Mouse (Mus musculus): Measurements from ENCODE around the gene H2-M10.1. TPM values are rescaled to one million over a fixed set of nuclear protein-coding genes. Genes with fewer than 3 reads are reported as not detected.

Gene H2-M10.1
- not detected for polyA plus RNA-seq (2014; fragmentation: Illumina TruSeq; extraction: RNeasy Lipid Tissue Mini Kit (QIAGEN cat#74804); ENCODE audit: insufficient read depth, low read depth, low replicate concordance)

GRCm38 (mm10) chr17:36326055-36326454, at the start of gene H2-M10.1:
H2-M10.1 (minus strand) TSS chr17:36326155.

GRCm38 (mm10) chr17:36368317-36368716, 42.4 kb upstream of the H2-M10.1 start, which contains the start of gene H2-M10.3:
H2-M10.3 (minus strand) TSS chr17:36368417.

GRCm38 (mm10) chr17:36286390-36286789, 39.6 kb downstream of the H2-M10.1 start, which contains the start of gene H2-M10.2:
H2-M10.2 (minus strand) TSS chr17:36286490.

Other genes starting within 250 kb of the H2-M10.1 start
- not detected for gene Gm19684, start 204.5 kb downstream of the H2-M10.1 start, polyA plus RNA-seq (2014; fragmentation: Illumina TruSeq; extraction: RNeasy Lipid Tissue Mini Kit (QIAGEN cat#74804); ENCODE audit: insufficient read depth, low read depth, low replicate concordance)
- gene Gm7030, start 196.7 kb downstream of the H2-M10.1 start, polyA plus RNA-seq (2014; fragmentation: Illumina TruSeq; extraction: RNeasy Lipid Tissue Mini Kit (QIAGEN cat#74804); ENCODE audit: insufficient read depth, low read depth, low replicate concordance): not detected
- gene Gm8909, start 157.6 kb downstream of the H2-M10.1 start, polyA plus RNA-seq (2014; fragmentation: Illumina TruSeq; extraction: RNeasy Lipid Tissue Mini Kit (QIAGEN cat#74804); ENCODE audit: insufficient read depth, low read depth, low replicate concordance): 0.84 TPM
- not detected for gene H2-T3, start 135.9 kb downstream of the H2-M10.1 start, polyA plus RNA-seq (2014; fragmentation: Illumina TruSeq; extraction: RNeasy Lipid Tissue Mini Kit (QIAGEN cat#74804); ENCODE audit: insufficient read depth, low read depth, low replicate concordance)
- 52.5 TPM for gene Rpp21, start 68.1 kb downstream of the H2-M10.1 start, polyA plus RNA-seq (2014; fragmentation: Illumina TruSeq; extraction: RNeasy Lipid Tissue Mini Kit (QIAGEN cat#74804); ENCODE audit: insufficient read depth, low read depth, low replicate concordance)
- gene Trim39, start 53.9 kb downstream of the H2-M10.1 start, polyA plus RNA-seq (2014; fragmentation: Illumina TruSeq; extraction: RNeasy Lipid Tissue Mini Kit (QIAGEN cat#74804); ENCODE audit: insufficient read depth, low read depth, low replicate concordance): 9.4 TPM
- not detected for gene H2-M10.2, start 39.7 kb downstream of the H2-M10.1 start, polyA plus RNA-seq (2014; fragmentation: Illumina TruSeq; extraction: RNeasy Lipid Tissue Mini Kit (QIAGEN cat#74804); ENCODE audit: insufficient read depth, low read depth, low replicate concordance)
- gene H2-M10.3, start 42.3 kb upstream of the H2-M10.1 start, polyA plus RNA-seq (2014; fragmentation: Illumina TruSeq; extraction: RNeasy Lipid Tissue Mini Kit (QIAGEN cat#74804); ENCODE audit: insufficient read depth, low read depth, low replicate concordance): not detected
- gene H2-M10.4, start 136.2 kb upstream of the H2-M10.1 start, polyA plus RNA-seq (2014; fragmentation: Illumina TruSeq; extraction: RNeasy Lipid Tissue Mini Kit (QIAGEN cat#74804); ENCODE audit: insufficient read depth, low read depth, low replicate concordance): not detected
- gene H2-M11, start 220.9 kb upstream of the H2-M10.1 start, polyA plus RNA-seq (2014; fragmentation: Illumina TruSeq; extraction: RNeasy Lipid Tissue Mini Kit (QIAGEN cat#74804); ENCODE audit: insufficient read depth, low read depth, low replicate concordance): not detected

All from lung, adult 10 weeks (tissue).